Mouse (Mus musculus): ENCODE results near the gene Ift52.

Ift52 gene

GRCm38 (mm10) chr2:163074006-163074405, 56.9 kb downstream of the Ift52 start:
- no peak for DNase-seq (ENCODE audit: low spot score in 2 of 2)

- no peak for DNase-seq (ENCODE audit: low spot score in 2 of 2)
These were observed 57.7 kb downstream of the Ift52 start for GRCm38 (mm10) chr2:163074808-163075207.

GRCm38 (mm10) chr2:163075234-163075633, 58.1 kb downstream of the Ift52 start:
- no peak for DNase-seq (ENCODE audit: low spot score in 2 of 2)

DNA sequence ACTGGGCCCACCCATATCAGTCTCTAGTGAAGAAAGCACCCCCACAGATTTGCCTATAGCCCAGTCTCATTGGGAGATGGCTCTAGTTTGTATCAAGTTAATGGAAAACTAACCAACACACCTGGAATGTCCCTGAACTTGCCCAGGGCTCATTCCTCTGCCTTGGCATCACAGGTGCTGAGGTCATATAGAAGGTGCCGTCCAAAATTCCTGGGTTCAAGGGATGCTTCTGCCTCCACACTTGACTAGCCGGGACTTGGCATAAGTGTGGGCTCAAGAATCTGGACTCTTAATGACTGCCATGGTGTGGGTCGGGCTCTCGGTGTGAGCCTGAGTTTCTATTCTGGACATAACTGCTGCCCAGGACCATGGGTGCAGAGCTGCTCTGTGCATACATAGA, 61.9 kb downstream of the Ift52 start:
- no peak for DNase-seq (ENCODE audit: low spot score in 2 of 2)

GRCm38 (mm10) chr2:163082591-163082990, 65.4 kb downstream of the Ift52 start:
- DNase-seq (ENCODE audit: low spot score in 2 of 2), result no peak

DNA sequence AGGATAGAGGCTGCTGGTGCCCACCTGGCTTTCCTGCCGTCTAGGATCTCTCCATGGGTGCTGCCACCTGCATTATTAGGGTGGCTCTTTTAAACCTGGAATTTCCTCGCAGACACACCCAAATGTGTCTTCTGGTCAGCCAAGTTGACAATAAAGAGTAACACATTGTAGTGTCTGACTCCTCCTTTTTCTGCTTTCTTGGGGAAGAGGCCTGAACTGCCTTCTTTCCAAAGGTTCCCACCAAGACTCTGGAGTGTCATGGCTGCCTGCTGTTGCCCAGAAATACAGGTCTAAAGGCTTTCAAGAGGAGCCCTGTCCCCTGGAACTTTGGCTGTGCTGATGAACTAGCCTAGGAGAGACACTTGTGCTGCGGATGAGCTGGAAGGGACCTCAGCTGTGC, 67.4 kb downstream of the Ift52 start:
- DNase-seq (ENCODE audit: low spot score in 2 of 2), result no peak

GRCm38 (mm10) chr2:163085047-163085446, 67.9 kb downstream of the Ift52 start:
- DNase-seq (ENCODE audit: low spot score in 2 of 2), result no peak

- no peak for DNase-seq (ENCODE audit: low spot score in 2 of 2)
These were observed 69.4 kb downstream of the Ift52 start for GRCm38 (mm10) chr2:163086561-163086960.

- no peak for DNase-seq (ENCODE audit: low spot score in 2 of 2)
These were observed 70.6 kb downstream of the Ift52 start, which contains the start of gene Gtsf1l for GRCm38 (mm10) chr2:163087728-163088127. Gene Gtsf1l, minus strand, starts transcription at chr2:163087855.

DNA sequence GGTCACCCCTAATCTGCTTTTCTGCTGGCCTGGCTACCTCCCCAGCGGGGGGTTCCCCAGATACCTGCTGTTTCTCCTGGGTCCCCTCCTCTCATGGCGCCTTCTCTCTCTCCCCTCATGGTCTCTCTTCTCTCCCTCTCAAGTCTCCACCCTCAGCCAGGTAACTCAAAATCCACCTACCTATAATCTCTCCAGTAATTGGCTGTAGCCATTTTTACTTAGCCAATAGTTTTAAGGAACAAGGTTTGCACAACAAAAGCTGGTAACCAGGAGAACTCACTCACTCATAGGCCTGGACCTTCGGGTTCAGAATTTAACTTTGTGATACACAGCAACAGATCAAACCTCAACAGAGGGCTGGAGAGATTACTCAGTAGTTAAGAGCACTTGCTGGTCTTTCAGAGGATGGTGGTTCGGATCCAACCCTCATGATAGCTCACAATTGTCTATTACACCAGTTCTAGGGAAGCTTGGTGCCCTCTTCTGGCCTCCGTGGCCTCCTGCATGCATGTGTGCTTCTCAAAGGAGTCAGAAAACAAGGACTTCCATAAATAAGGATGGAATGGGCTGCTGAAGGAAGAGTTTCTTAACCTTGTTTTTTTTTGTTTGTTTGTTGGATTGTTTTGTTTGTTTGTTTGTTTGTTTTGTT, 72.4 kb downstream of the Ift52 start:
- no peak for DNase-seq (ENCODE audit: low spot score in 2 of 2)

- no peak for DNase-seq (ENCODE audit: low spot score in 2 of 2)
These were observed 77.8 kb downstream of the Ift52 start for GRCm38 (mm10) chr2:163094909-163095308.
